Mouse (Mus musculus): ENCODE measurements around the gene D330045A20Rik. TPM values are rescaled to one million over a fixed set of nuclear protein-coding genes. Genes with fewer than 3 reads are reported as not detected.
"Not testable (repeated sequence)": the region's sequence is repeated elsewhere in the genome, so short reads cannot be mapped to it uniquely, and the experiment has no call there.

The D330045A20Rik gene
- polyA plus RNA-seq (2017; shearing (Covaris generic)), result not detected

- no peak for ATAC-seq
These were observed at the start of gene D330045A20Rik for GRCm38 (mm10) chrX:139480022-139480894. D330045A20Rik (plus strand) TSS chrX:139480367.

- ATAC-seq, result no peak
These were observed 47.6 kb upstream of the D330045A20Rik start for GRCm38 (mm10) chrX:139432550-139432949.

GRCm38 (mm10) chrX:139435202-139435601 lies 45.0 kb upstream of the D330045A20Rik start:
- ATAC-seq, result no peak

- not testable (repeated sequence) for ATAC-seq
These were observed 39.1 kb upstream of the D330045A20Rik start for GRCm38 (mm10) chrX:139441057-139441456.

GRCm38 (mm10) chrX:139456812-139457211 lies 23.4 kb upstream of the D330045A20Rik start:
- ATAC-seq, result no peak

- no peak for ATAC-seq
These were observed 1.9 kb downstream of the D330045A20Rik start for GRCm38 (mm10) chrX:139482083-139482482.

- ATAC-seq, result no peak
These were observed 4.8 kb downstream of the D330045A20Rik start for GRCm38 (mm10) chrX:139484974-139485373.

GRCm38 (mm10) chrX:139516156-139516555 lies 36.0 kb downstream of the D330045A20Rik start:
- ATAC-seq, result no peak

GRCm38 (mm10) chrX:139519251-139519650 lies 39.1 kb downstream of the D330045A20Rik start:
- ATAC-seq, result no peak

GRCm38 (mm10) chrX:139524303-139525091 lies 44.3 kb downstream of the D330045A20Rik start:
- ATAC-seq, result no peak

GRCm38 (mm10) chrX:139525724-139526123 lies 45.6 kb downstream of the D330045A20Rik start:
- ATAC-seq, result no peak

- no peak for ATAC-seq
These were observed 46.8 kb downstream of the D330045A20Rik start for GRCm38 (mm10) chrX:139526984-139527383.

- no peak for ATAC-seq
These were observed 49.5 kb downstream of the D330045A20Rik start for GRCm38 (mm10) chrX:139529678-139530077.

GRCm38 (mm10) chrX:139532293-139532692 lies 52.1 kb downstream of the D330045A20Rik start:
- ATAC-seq, result no peak

- ATAC-seq, result no peak
These were observed 57.7 kb downstream of the D330045A20Rik start for GRCm38 (mm10) chrX:139537641-139538397.

- ATAC-seq, result no peak
These were observed 63.6 kb downstream of the D330045A20Rik start for GRCm38 (mm10) chrX:139543726-139544125.

- ATAC-seq, result no peak
These were observed 70.3 kb downstream of the D330045A20Rik start for GRCm38 (mm10) chrX:139550456-139550855.

GRCm38 (mm10) chrX:139552090-139552489 lies 71.9 kb downstream of the D330045A20Rik start:
- no peak for ATAC-seq

- no peak for ATAC-seq
These were observed 82.2 kb downstream of the D330045A20Rik start for GRCm38 (mm10) chrX:139562255-139562924.

GRCm38 (mm10) chrX:139562925-139563461 lies 82.8 kb downstream of the D330045A20Rik start, which contains the start of gene Rnf128:
Rnf128 (plus strand) TSS chrX:139563316.
- ATAC-seq, result no peak

GRCm38 (mm10) chrX:139570054-139570453 lies 89.9 kb downstream of the D330045A20Rik start:
- ATAC-seq, result no peak

Measured in activated CD4-positive, CD25-positive, alpha-beta regulatory T cell, adult 4 months (primary cell).